Mouse (Mus musculus): ENCODE measurements around the gene Prss40. TPM values are rescaled to one million over a fixed set of nuclear protein-coding genes. Genes with fewer than 3 reads are reported as not detected.
"Not testable (repeated sequence)": the region's sequence is repeated elsewhere in the genome, so short reads cannot be mapped to it uniquely, and the experiment has no call there.

Gene Prss40
- polyA plus RNA-seq, 1 experiment from 2014 or later: not detected

GRCm38 (mm10) chr1:34522850-34523244, 37.9 kb downstream of the Prss40 start:
- Histone ChIP-seq H3K9me3 (no peaks in the 10 kb centered on the region), H3K4me2 (no peak overlapping the region), H3K4me3 (no peak overlapping the region), H3K9ac (no peak overlapping the region), H3K36me3 (no peaks in the 10 kb centered on the region), H3K27ac (no peak overlapping the region), H3K27me3 (no peaks in the 10 kb centered on the region), H3K4me1 (replicated peaks) (no peaks in the 10 kb centered on the region)
- ATAC-seq (ENCODE audit: low FRiP score): no peak
- 86% methylated on average over 3 of the region's 3 CpGs for whole genome bisulfite sequencing

- Histone ChIP-seq H3K4me1 (replicated peaks) (no peaks in the 10 kb centered on the region), H3K4me2 (no peak overlapping the region), H3K36me3 (no peaks in the 10 kb centered on the region), H3K27me3 (no peaks in the 10 kb centered on the region), H3K27ac (no peak overlapping the region), H3K9me3 (no peaks in the 10 kb centered on the region), H3K4me3 (no peak overlapping the region), H3K9ac (no peak overlapping the region)
- 89% methylated on average over 6 of the region's 6 CpGs for WGBS
- no peak for ATAC-seq (ENCODE audit: low FRiP score)
These were observed 38.4 kb downstream of the Prss40 start for GRCm38 (mm10) chr1:34522205-34522849.

DNA sequence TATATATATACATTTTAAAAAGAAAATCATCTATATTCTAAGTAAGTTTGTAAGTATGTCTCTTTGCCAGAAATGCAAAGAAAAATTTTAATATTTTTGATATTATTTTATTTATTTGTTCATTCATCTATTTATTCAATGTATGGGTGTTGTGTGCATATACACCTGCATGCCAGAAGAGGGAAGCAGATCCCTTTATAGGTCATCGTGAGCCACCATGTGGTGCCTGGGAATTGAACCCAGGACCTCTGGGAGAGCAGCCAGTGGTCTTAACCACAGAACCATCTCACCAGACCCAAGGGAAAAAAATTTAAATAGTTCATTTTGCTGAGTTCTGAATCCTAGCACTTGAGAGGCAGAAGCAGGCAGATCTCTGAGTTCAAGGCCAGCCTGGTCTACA, 42.5 kb downstream of the Prss40 start:
- H3K27me3 ChIP-seq: no peaks in the 10 kb centered on the region
- no peaks in the 10 kb centered on the region for H3K4me1 ChIP-seq (replicated peaks)
- H3K4me3 ChIP-seq: no peak overlapping the region
- H3K27ac ChIP-seq: no peak overlapping the region
- WGBS: 75% methylated on average over 1 of the region's 1 CpGs
- H3K36me3 ChIP-seq: no peaks in the 10 kb centered on the region; the same call in 1 of the 2 replicates
- no peaks in the 10 kb centered on the region for H3K9me3 ChIP-seq
- no peak overlapping the region for H3K4me2 ChIP-seq
- no peak overlapping the region for H3K9ac ChIP-seq
- no peak for ATAC-seq (ENCODE audit: low FRiP score)

DNA sequence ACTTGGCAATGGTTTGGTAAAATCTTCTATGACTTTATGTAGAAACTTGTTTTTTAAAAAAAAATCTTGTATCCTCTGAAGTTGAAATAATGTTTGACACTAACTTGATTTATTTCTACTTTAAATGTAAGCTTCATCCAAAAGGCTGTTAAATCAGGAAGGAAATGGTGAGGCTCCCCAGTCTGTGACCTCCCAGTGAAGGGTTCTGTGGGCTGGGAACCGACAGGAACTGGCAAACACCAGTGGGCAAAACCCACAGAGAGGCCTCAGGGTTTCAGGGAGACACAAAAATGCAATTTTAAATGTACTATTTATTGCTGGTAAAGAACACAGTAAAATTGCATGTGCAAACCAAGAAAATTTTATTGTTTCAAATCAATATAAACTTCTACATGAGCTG, 42.9 kb downstream of the Prss40 start:
- not testable (repeated sequence) for H3K4me3 ChIP-seq; H3K9me3 ChIP-seq; H3K36me3 ChIP-seq; H3K4me1 ChIP-seq (replicated peaks); H3K9ac ChIP-seq; H3K27ac ChIP-seq; H3K27me3 ChIP-seq; H3K4me2 ChIP-seq; ATAC-seq (ENCODE audit: low FRiP score)
- 60% methylated on average over 1 of the region's 1 CpGs for WGBS

GRCm38 (mm10) chr1:34517297-34517696, 43.4 kb downstream of the Prss40 start:
- not testable (repeated sequence) for H3K36me3 ChIP-seq; H3K4me2 ChIP-seq; H3K9me3 ChIP-seq; H3K27ac ChIP-seq; H3K9ac ChIP-seq; H3K4me1 ChIP-seq (replicated peaks); H3K27me3 ChIP-seq; ATAC-seq (ENCODE audit: low FRiP score); H3K4me3 ChIP-seq
- WGBS: 76% methylated on average over 6 of the region's 6 CpGs

DNA sequence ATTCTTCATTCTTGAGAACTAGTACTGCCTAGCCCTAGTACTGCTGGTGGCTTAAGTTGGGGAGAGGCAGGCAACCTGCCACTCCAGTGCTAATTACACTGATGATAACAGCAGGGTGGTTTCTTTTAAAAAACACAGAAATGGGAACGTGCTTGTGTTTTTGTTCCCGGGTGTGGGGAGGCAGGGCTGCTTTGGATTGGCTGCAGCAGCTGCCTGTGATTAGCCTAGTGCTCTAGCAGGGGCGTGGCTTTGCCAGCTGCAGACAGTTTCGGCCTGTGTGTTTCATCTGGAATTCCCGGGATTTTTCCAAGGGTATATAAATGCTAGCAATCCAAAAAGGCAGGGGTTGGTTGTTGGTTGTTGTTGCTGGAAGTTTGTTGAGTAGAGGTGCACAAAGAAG, 44.1 kb downstream of the Prss40 start:
- Histone ChIP-seq H3K36me3 (no peaks in the 10 kb centered on the region; the same call in 1 of the 2 replicates), H3K9ac (no peak overlapping the region), H3K27ac (no peak overlapping the region), H3K9me3 (no peaks in the 10 kb centered on the region), H3K4me3 (no peak overlapping the region), H3K4me2 (no peak overlapping the region), H3K4me1 (replicated peaks) (no peaks in the 10 kb centered on the region), H3K27me3 (no peaks in the 10 kb centered on the region)
- WGBS: 58% methylated on average over 5 of the region's 5 CpGs
- no peak for ATAC-seq (ENCODE audit: low FRiP score)

- whole genome bisulfite sequencing: 74% methylated on average over 4 of the region's 4 CpGs
- H3K27ac ChIP-seq: no peak overlapping the region
- ATAC-seq (ENCODE audit: low FRiP score): no peak
These were observed 47.7 kb downstream of the Prss40 start for GRCm38 (mm10) chr1:34513068-34513467.

GRCm38 (mm10) chr1:34511027-34511426, 49.7 kb downstream of the Prss40 start:
- Histone ChIP-seq H3K9me3 (0 out of 2 replicates have a peak, but pooled peaks cover 6% of the 10 kb centered on the region), H3K4me3 (no peak overlapping the region), H3K4me2 (no peak overlapping the region), H3K27ac (no peak overlapping the region), H3K4me1 (replicated peaks) (peaks cover 4% of the 10 kb centered on the region; the same call in 1 of the 2 replicates), H3K36me3 (no peaks in the 10 kb centered on the region), H3K27me3 (no peaks in the 10 kb centered on the region), H3K9ac (no peak overlapping the region)
- ATAC-seq (ENCODE audit: low FRiP score): peak; percentile 24; the same call in 1 of the 2 replicates
- WGBS: 10% methylated on average over 3 of the region's 3 CpGs

More at GRCm38 (mm10) chr1:34513068-34513467, 47.7 kb downstream of the Prss40 start:
- no peaks in the 10 kb centered on the region for H3K27me3 ChIP-seq
- H3K4me2 ChIP-seq: no peak overlapping the region
- H3K9ac ChIP-seq: no peak overlapping the region
- no peaks in the 10 kb centered on the region for H3K9me3 ChIP-seq
- no peaks in the 10 kb centered on the region; the same call in 1 of the 2 replicates for H3K36me3 ChIP-seq
- H3K4me3 ChIP-seq: no peak overlapping the region
- peaks cover 4% of the 10 kb centered on the region; the same call in 1 of the 2 replicates for H3K4me1 ChIP-seq (replicated peaks)

- Histone ChIP-seq H3K9me3 (0 out of 2 replicates have a peak, but pooled peaks cover 6% of the 10 kb centered on the region), H3K4me3 (no peak overlapping the region), H3K9ac (no peak overlapping the region), H3K4me2 (no peak overlapping the region), H3K36me3 (no peaks in the 10 kb centered on the region), H3K27ac (no peak overlapping the region), H3K4me1 (replicated peaks) (peaks cover 4% of the 10 kb centered on the region; the same call in 1 of the 2 replicates), H3K27me3 (no peaks in the 10 kb centered on the region)
- 6% methylated on average over 7 of the region's 7 CpGs for WGBS
- ATAC-seq (ENCODE audit: low FRiP score): no peak
These were observed 50.2 kb downstream of the Prss40 start for GRCm38 (mm10) chr1:34510575-34510981.

- H3K9ac ChIP-seq: no peak overlapping the region
- no peak overlapping the region for H3K27ac ChIP-seq
- peaks cover 4% of the 10 kb centered on the region; the same call in 1 of the 2 replicates for H3K4me1 ChIP-seq (replicated peaks)
- H3K4me2 ChIP-seq: no peak overlapping the region
- 0 out of 2 replicates have a peak, but pooled peaks cover 6% of the 10 kb centered on the region for H3K9me3 ChIP-seq
- no peaks in the 10 kb centered on the region for H3K36me3 ChIP-seq
- H3K27me3 ChIP-seq: no peaks in the 10 kb centered on the region
- no peak for ATAC-seq (ENCODE audit: low FRiP score)
- H3K4me3 ChIP-seq: no peak overlapping the region
- WGBS: 74% methylated on average over 3 of the region's 3 CpGs
These were observed 52.8 kb downstream of the Prss40 start for GRCm38 (mm10) chr1:34507986-34508385.

- Histone ChIP-seq H3K9ac (no peak overlapping the region), H3K27ac (no peak overlapping the region), H3K4me1 (replicated peaks) (peaks cover 4% of the 10 kb centered on the region; the same call in 1 of the 2 replicates), H3K36me3 (no peaks in the 10 kb centered on the region), H3K4me2 (no peak overlapping the region), H3K27me3 (no peaks in the 10 kb centered on the region), H3K4me3 (no peak overlapping the region), H3K9me3 (0 out of 2 replicates have a peak, but pooled peaks cover 6% of the 10 kb centered on the region)
- WGBS: 87% methylated on average over 4 of the region's 4 CpGs
- no peak for ATAC-seq (ENCODE audit: low FRiP score)
These were observed 54.7 kb downstream of the Prss40 start for GRCm38 (mm10) chr1:34505970-34506551.

DNA sequence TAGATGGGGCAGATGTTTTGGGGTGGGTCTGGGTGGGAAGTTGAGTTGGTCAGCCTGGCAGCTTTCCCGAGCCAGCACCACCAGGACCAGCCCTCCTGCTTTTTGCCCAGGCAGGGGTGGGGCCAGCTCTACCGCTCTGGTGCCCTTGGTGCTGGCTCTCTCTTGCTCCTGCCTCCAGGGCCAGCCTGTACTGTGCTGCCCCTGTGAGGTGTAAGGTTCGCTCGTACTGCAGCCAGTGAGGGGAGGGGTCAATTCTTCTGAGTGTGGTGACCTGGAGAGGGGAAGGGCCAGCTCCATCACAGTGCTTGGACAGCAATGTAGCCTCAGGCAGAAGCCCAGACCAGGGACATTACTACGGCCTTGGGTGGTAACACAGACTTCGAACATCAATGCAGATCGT, 55.4 kb downstream of the Prss40 start:
- no peaks in the 10 kb centered on the region for H3K27me3 ChIP-seq
- no peak overlapping the region for H3K27ac ChIP-seq
- 0 out of 2 replicates have a peak, but pooled peaks cover 6% of the 10 kb centered on the region for H3K9me3 ChIP-seq
- no peak overlapping the region for H3K9ac ChIP-seq
- H3K4me1 ChIP-seq (replicated peaks): no peaks in the 10 kb centered on the region
- 72% methylated on average over 7 of the region's 7 CpGs for WGBS
- H3K4me2 ChIP-seq: no peak overlapping the region
- no peaks in the 10 kb centered on the region for H3K36me3 ChIP-seq
- H3K4me3 ChIP-seq: no peak overlapping the region
- ATAC-seq (ENCODE audit: low FRiP score): no peak

DNA sequence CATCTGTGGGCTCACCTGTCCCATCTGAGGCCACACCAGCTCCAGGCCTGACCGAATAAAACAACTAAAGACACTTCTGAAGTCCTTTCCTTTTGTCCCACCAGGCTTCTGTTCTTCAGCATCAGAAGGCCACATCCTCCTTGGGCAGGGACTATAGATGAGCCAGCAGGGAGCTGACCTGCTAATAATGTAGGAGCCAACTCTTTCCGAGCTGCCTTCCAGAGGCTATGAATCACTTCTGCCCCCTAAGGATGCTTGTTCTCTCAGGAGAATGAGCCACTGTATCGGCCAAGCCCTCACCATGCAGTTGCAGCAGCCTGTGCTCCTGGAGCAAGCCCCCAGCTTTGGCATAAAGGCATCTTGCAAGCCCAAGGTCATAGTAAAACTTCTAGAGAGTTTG, 57.8 kb downstream of the Prss40 start:
- Histone ChIP-seq H3K4me2 (no peak overlapping the region), H3K4me1 (replicated peaks) (no peaks in the 10 kb centered on the region), H3K9ac (no peak overlapping the region), H3K9me3 (0 out of 2 replicates have a peak, but pooled peaks cover 5% of the 10 kb centered on the region), H3K36me3 (no peaks in the 10 kb centered on the region), H3K4me3 (no peak overlapping the region), H3K27ac (no peak overlapping the region), H3K27me3 (no peaks in the 10 kb centered on the region)
- no peak for ATAC-seq (ENCODE audit: low FRiP score)
- 32% methylated on average over 3 of the region's 3 CpGs for WGBS
